Mouse (Mus musculus): ENCODE data around the gene Iqsec3. TPM values are rescaled to one million over a fixed set of nuclear protein-coding genes. Genes with fewer than 3 reads are reported as not detected.

The Iqsec3 gene
- polyA plus RNA-seq, 1 experiment from 2014 or later, result 0.16 TPM

- Histone ChIP-seq H3K4me1 (replicated peaks; ENCODE audit: control insufficient read depth, insufficient read depth, low read length) (no peaks in the 10 kb centered on the region), H3K4me2 (replicated peaks; ENCODE audit: low read depth) (no peak overlapping the region), H3K27ac (ENCODE audit: low read depth, low read length) (no peak overlapping the region), H3K27me3 (replicated peaks; ENCODE audit: control insufficient read depth, insufficient read depth, low read length) (no peaks in the 10 kb centered on the region), H3K9ac (ENCODE audit: low read depth, low read length) (no peak overlapping the region), H3K4me3 (ENCODE audit: low read depth, low read length) (no peak overlapping the region), H3K9me3 (ENCODE audit: control insufficient read depth) (no peaks in the 10 kb centered on the region), H3K36me3 (ENCODE audit: control insufficient read depth, insufficient read depth) (no peaks in the 10 kb centered on the region)
- no peak for TF ChIP-seq CTCF (IDR thresholded peaks at IDR 0.05; ENCODE audit: low read depth)
- no peak for ATAC-seq
- WGBS, result 44% methylated on average over 6 of the region's 6 CpGs
These were observed 48.6 kb downstream of the Iqsec3 start for GRCm38 (mm10) chr6:121424830-121425229.

GRCm38 (mm10) chr6:121424403-121424802 is 49.1 kb downstream of the Iqsec3 start:
- H3K4me2 ChIP-seq (replicated peaks; ENCODE audit: low read depth), result no peak overlapping the region
- no peak for TF ChIP-seq CTCF (IDR thresholded peaks at IDR 0.05; ENCODE audit: low read depth)
- H3K4me3 ChIP-seq (ENCODE audit: low read depth, low read length), result no peak overlapping the region
- no peaks in the 10 kb centered on the region for H3K27me3 ChIP-seq (replicated peaks; ENCODE audit: control insufficient read depth, insufficient read depth, low read length)
- ATAC-seq, result no peak
- H3K9ac ChIP-seq (ENCODE audit: low read depth, low read length), result no peak overlapping the region
- no peaks in the 10 kb centered on the region for H3K36me3 ChIP-seq (ENCODE audit: control insufficient read depth, insufficient read depth)
- H3K27ac ChIP-seq (ENCODE audit: low read depth, low read length), result no peak overlapping the region
- no peaks in the 10 kb centered on the region for H3K9me3 ChIP-seq (ENCODE audit: control insufficient read depth)
- H3K4me1 ChIP-seq (replicated peaks; ENCODE audit: control insufficient read depth, insufficient read depth, low read length), result no peaks in the 10 kb centered on the region
- 45% methylated on average over 12 of the region's 12 CpGs for WGBS

GRCm38 (mm10) chr6:121412558-121413297 is 60.8 kb downstream of the Iqsec3 start:
- no peaks in the 10 kb centered on the region for H3K9me3 ChIP-seq (ENCODE audit: control insufficient read depth)
- no peak overlapping the region for H3K4me3 ChIP-seq (ENCODE audit: low read depth, low read length)
- WGBS, result 3% methylated on average over 45 of the region's 46 CpGs
- no peak overlapping the region for H3K4me2 ChIP-seq (replicated peaks; ENCODE audit: low read depth)
- no peaks in the 10 kb centered on the region for H3K4me1 ChIP-seq (replicated peaks; ENCODE audit: control insufficient read depth, insufficient read depth, low read length)
- H3K27ac ChIP-seq (ENCODE audit: low read depth, low read length), result no peak overlapping the region
- peaks cover 19% of the 10 kb centered on the region for H3K27me3 ChIP-seq (replicated peaks; ENCODE audit: control insufficient read depth, insufficient read depth, low read length)
- no peak for TF ChIP-seq CTCF (IDR thresholded peaks at IDR 0.05; ENCODE audit: low read depth)
- H3K36me3 ChIP-seq (ENCODE audit: control insufficient read depth, insufficient read depth), result no peaks in the 10 kb centered on the region
- no peak overlapping the region for H3K9ac ChIP-seq (ENCODE audit: low read depth, low read length)
- ATAC-seq, result no peak

GRCm38 (mm10) chr6:121407571-121408011 is 65.9 kb downstream of the Iqsec3 start:
- Histone ChIP-seq H3K4me2 (replicated peaks; ENCODE audit: low read depth) (no peak overlapping the region), H3K9me3 (ENCODE audit: control insufficient read depth) (no peaks in the 10 kb centered on the region), H3K4me3 (ENCODE audit: low read depth, low read length) (no peak overlapping the region), H3K4me1 (replicated peaks; ENCODE audit: control insufficient read depth, insufficient read depth, low read length) (no peaks in the 10 kb centered on the region), H3K9ac (ENCODE audit: low read depth, low read length) (no peak overlapping the region), H3K36me3 (ENCODE audit: control insufficient read depth, insufficient read depth) (no peaks in the 10 kb centered on the region), H3K27me3 (replicated peaks; ENCODE audit: control insufficient read depth, insufficient read depth, low read length) (peaks cover 8% of the 10 kb centered on the region), H3K27ac (ENCODE audit: low read depth, low read length) (no peak overlapping the region)
- 43% methylated on average over 5 of the region's 5 CpGs for WGBS
- TF ChIP-seq CTCF (IDR thresholded peaks at IDR 0.05; ENCODE audit: low read depth), result no peak
- ATAC-seq, result no peak

- TF ChIP-seq CTCF (IDR thresholded peaks at IDR 0.05; ENCODE audit: low read depth), result no peak
- Histone ChIP-seq H3K27me3 (replicated peaks; ENCODE audit: control insufficient read depth, insufficient read depth, low read length) (no peaks in the 10 kb centered on the region), H3K4me2 (replicated peaks; ENCODE audit: low read depth) (no peak overlapping the region), H3K9ac (ENCODE audit: low read depth, low read length) (no peak overlapping the region), H3K27ac (ENCODE audit: low read depth, low read length) (no peak overlapping the region), H3K4me1 (replicated peaks; ENCODE audit: control insufficient read depth, insufficient read depth, low read length) (no peaks in the 10 kb centered on the region), H3K9me3 (ENCODE audit: control insufficient read depth) (no peaks in the 10 kb centered on the region), H3K36me3 (ENCODE audit: control insufficient read depth, insufficient read depth) (no peaks in the 10 kb centered on the region), H3K4me3 (ENCODE audit: low read depth, low read length) (no peak overlapping the region)
- ATAC-seq, result no peak
- WGBS, result 91% methylated on average over 8 of the region's 8 CpGs
These were observed 68.2 kb downstream of the Iqsec3 start for GRCm38 (mm10) chr6:121405311-121405710.

GRCm38 (mm10) chr6:121402661-121403244 is 70.7 kb downstream of the Iqsec3 start:
- WGBS, result 88% methylated on average over 8 of the region's 8 CpGs
- H3K27ac ChIP-seq (ENCODE audit: low read depth, low read length), result no peak overlapping the region
- no peaks in the 10 kb centered on the region for H3K4me1 ChIP-seq (replicated peaks; ENCODE audit: control insufficient read depth, insufficient read depth, low read length)
- no peak for TF ChIP-seq CTCF (IDR thresholded peaks at IDR 0.05; ENCODE audit: low read depth)
- H3K4me3 ChIP-seq (ENCODE audit: low read depth, low read length), result no peak overlapping the region
- H3K27me3 ChIP-seq (replicated peaks; ENCODE audit: control insufficient read depth, insufficient read depth, low read length), result no peaks in the 10 kb centered on the region
- no peaks in the 10 kb centered on the region for H3K36me3 ChIP-seq (ENCODE audit: control insufficient read depth, insufficient read depth)
- no peak for ATAC-seq
- H3K9me3 ChIP-seq (ENCODE audit: control insufficient read depth), result no peaks in the 10 kb centered on the region
- no peak overlapping the region for H3K9ac ChIP-seq (ENCODE audit: low read depth, low read length)
- H3K4me2 ChIP-seq (replicated peaks; ENCODE audit: low read depth), result no peak overlapping the region

Measured in intestine, postnatal 0 days (tissue).